Mouse (Mus musculus) G1E (cell line): ENCODE measurements around the gene Dennd1a. TPM values are rescaled to one million over a fixed set of nuclear protein-coding genes. Genes with fewer than 3 reads are reported as not detected.

Experiments
- ATAC-seq: 2 replicates; pipeline ENCODE4 v1.8.0; 2016; ENCODE audit warnings: mild to moderate bottlenecking; ENCODE audit not compliant: insufficient number of reproducible peaks, poor library complexity, low FRiP score, severe bottlenecking; ENCODE audit errors: extremely low read depth
- DNase-seq: peaks from one replicate; pipeline ENCODE4 v3.0.0; 2012; ENCODE audit warnings: low spot score
- H3K27me3 ChIP-seq: 2 replicates; pipeline ENCODE4 v1.6.1; 2012; ENCODE audit warnings: mild to moderate bottlenecking, low read length, inconsistent platforms; ENCODE audit not compliant: insufficient read depth
- H3K36me3 ChIP-seq: replicated peaks from 2 replicates; pipeline ENCODE3; 2012; ENCODE audit warnings: mild to moderate bottlenecking, inconsistent platforms
- H3K4me1 ChIP-seq: 2 replicates; pipeline ENCODE4 v1.6.1; 2012; ENCODE audit warnings: low read depth, low read length, inconsistent platforms, mixed read lengths; ENCODE audit not compliant: insufficient read depth
- H3K4me3 ChIP-seq: 2 replicates; pipeline ENCODE4 v1.5.1; 2012; ENCODE audit warnings: low read depth, mild to moderate bottlenecking, inconsistent platforms, low read length, moderate library complexity, mixed read lengths
- H3K9me3 ChIP-seq: replicated peaks from 2 replicates; pipeline ENCODE4 v1.6.1; 2012; ENCODE audit warnings: inconsistent platforms
- CTCF ChIP-seq: IDR thresholded peaks from 2 replicates; pipeline ENCODE4 v1.5.1; 2012; ENCODE audit warnings: low read depth, low read length, inconsistent platforms, mixed read lengths
- GATA1 ChIP-seq: IDR thresholded peaks from 2 replicates; pipeline ENCODE4 v1.6.1; 2012; ENCODE audit warnings: borderline replicate concordance, low read length, inconsistent platforms, mixed read lengths
- GATA2 ChIP-seq: IDR thresholded peaks from 2 replicates; pipeline ENCODE4 v1.6.1; 2012; ENCODE audit warnings: low read depth, low read length, inconsistent platforms, borderline replicate concordance
- POLR2AphosphoS5 ChIP-seq: IDR thresholded peaks from 2 replicates; pipeline ENCODE4 v1.6.1; 2012; ENCODE audit warnings: low read depth, low read length, inconsistent platforms; ENCODE audit not compliant: insufficient replicate concordance
- TAL1 ChIP-seq: conservative IDR thresholded peaks from 2 replicates; pipeline ENCODE4 v1.6.1; 2012; ENCODE audit warnings: low read depth, low read length, inconsistent platforms, mixed read lengths
- polyA plus RNA-seq: library from polyadenylated mRNA; stranded (reverse); fragments of >175 nt; gene quantifications from 2 replicates; pipeline ENCODE4 v1.2.3, GENCODE M21; 2012
- total RNA-seq, 2 experiments: library from RNA; stranded (forward) in 1 of 2; stranded (reverse) in 1 of 2; fragments of 200-1000 nt in 1 of 2; fragments of >200 nt in 1 of 2; fragmentation: Nextera tagmentation in 1 of 2; gene quantifications; 2 replicates each; pipeline ENCODE4 v1.2.3; 2014 to 2017

The Dennd1a gene
- total and polyA plus RNA-seq, 3 experiments, result 25.5 to 78.7 (median 71.0) TPM

DNA sequence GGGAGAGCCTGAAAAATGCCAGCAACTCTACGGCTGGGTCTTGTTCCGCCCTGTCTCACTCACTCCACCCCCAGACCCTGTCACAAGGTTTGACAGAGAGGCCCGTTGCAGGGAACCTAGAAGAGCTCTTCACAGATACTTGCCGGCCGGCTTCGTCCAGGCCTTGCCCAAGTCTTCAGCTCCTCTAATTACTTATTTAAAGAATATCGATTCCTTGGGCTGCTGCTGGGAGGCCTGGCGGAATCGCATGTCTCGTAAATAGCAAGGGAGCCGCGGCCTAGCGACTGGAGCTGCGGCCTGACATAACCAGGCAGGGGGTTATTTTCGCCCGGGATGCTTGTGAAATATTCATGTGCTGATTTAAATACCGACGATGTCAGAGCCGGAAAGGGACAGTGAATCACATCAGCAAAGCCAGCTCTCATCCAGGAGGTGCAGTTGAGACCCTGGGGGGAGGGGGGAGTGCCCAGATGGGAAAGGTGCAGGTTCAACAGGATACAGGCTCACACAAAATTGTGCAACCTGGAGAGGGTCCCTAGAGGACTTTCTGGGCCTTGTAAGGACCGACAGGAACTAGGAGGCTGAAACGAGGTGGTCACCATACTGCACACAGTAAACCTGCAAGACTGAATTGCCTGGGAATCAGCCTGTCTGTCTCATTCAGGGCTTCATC is 528.7 kb downstream of the Dennd1a start:
- peaks cover 8% of the 10 kb centered on the region for H3K4me1 ChIP-seq
- H3K36me3 ChIP-seq, result no peaks in the 10 kb centered on the region
- no peak overlapping the region for H3K4me3 ChIP-seq
- ATAC-seq, result no peak
- TF ChIP-seq GATA1 (no peak), GATA2 (no peak), CTCF (no peak), TAL1 (no peak), POLR2AphosphoS5 (no peak)
- peaks cover 67% of the 10 kb centered on the region for H3K27me3 ChIP-seq
- no peaks in the 10 kb centered on the region for H3K9me3 ChIP-seq
- DNase-seq, result no peak

DNA sequence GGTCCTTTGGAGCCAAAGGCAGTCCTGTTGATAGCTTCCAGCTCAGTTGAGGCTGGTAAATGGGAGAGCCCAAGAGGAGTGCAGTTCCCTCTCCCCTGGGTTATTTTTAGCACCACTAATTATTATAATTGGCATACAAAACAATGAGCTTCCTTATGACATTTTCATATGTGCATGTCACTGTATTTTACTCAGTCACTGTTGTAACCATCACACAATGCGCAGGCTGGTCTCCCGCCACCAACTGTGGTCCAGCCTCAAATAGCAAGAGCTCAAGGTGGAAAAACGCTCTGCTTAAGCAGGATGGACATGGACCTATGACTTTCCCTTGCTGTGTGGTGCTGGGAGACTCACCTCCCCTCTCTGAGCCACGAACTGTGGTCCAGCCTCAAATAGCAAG is 529.4 kb downstream of the Dennd1a start:
- peaks cover 8% of the 10 kb centered on the region for H3K4me1 ChIP-seq
- no peaks in the 10 kb centered on the region for H3K9me3 ChIP-seq
- no peak for TF ChIP-seq GATA2
- no peak for TF ChIP-seq CTCF
- TF ChIP-seq TAL1, result no peak
- TF ChIP-seq GATA1, result no peak
- TF ChIP-seq POLR2AphosphoS5, result no peak
- DNase-seq, result no peak
- H3K36me3 ChIP-seq, result no peaks in the 10 kb centered on the region
- peaks cover 73% of the 10 kb centered on the region for H3K27me3 ChIP-seq
- ATAC-seq, result no peak
- H3K4me3 ChIP-seq, result no peak overlapping the region

DNA sequence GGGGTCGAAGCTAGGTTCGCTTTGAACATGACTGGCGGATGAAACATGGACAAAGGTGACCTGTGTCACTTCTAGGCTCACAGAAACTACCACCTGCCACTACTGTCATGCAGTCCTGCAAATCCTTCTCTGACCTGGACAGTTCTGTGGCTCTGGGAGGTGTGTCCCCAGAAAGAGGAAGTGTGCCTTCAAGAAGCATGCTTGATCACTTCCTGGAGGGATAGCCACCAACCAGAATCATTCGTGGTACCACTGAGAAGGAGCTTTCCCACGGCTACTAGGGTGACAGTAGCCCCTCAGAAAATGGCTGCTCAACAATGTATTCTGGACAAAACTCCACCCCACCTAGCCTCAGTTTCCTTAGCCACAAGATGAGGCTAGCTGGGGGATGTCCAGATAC is 530.2 kb downstream of the Dennd1a start:
- Histone ChIP-seq H3K4me1 (peaks cover 8% of the 10 kb centered on the region), H3K9me3 (no peaks in the 10 kb centered on the region), H3K36me3 (no peaks in the 10 kb centered on the region), H3K27me3 (peaks cover 81% of the 10 kb centered on the region), H3K4me3 (no peak overlapping the region)
- TF ChIP-seq POLR2AphosphoS5 (no peak), GATA1 (no peak), CTCF (no peak), TAL1 (no peak), GATA2 (no peak)
- ATAC-seq (peak; percentile 49; the same call in 1 of the 2 replicates), DNase-seq (peak; percentile 50)

DNA sequence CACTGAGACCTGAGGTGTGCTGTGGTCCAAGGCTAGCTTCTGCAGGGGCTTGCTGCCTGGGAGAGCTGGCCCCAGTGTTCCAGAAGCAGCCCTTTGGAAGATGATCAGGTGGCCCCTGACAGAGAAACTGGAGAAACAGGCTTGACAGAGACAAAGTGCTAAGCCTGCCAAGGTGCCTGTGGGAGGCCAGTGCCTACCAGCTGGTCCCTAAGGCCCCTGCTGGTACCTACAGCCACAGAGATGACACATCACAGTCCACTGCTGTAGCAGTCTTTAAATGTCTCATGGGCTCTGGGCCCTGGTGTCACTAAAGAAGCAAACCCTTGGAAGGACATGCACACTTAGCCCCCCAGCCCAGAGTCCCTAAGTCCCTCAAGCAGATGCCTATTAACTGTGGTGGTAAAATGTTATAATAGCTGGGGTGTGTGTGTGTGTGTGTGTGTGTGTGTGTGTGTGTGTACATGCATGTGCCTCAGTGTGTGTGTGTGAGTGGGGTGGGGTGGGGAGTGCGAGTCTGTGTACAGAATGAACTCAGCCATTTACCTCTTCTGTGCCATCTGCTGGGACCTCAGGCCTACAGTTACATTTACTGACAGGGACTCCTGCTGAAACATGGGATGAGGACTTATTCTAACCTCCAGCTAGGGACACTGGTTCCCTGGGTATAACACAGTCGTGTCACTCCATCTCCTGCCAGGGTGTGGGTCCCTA is 530.8 kb downstream of the Dennd1a start:
- DNase-seq (no peak), ATAC-seq (no peak)
- Histone ChIP-seq H3K4me3 (no peak overlapping the region), H3K36me3 (no peaks in the 10 kb centered on the region), H3K4me1 (peaks cover 8% of the 10 kb centered on the region), H3K9me3 (no peaks in the 10 kb centered on the region), H3K27me3 (peaks cover 83% of the 10 kb centered on the region)
- TF ChIP-seq CTCF (no peak), POLR2AphosphoS5 (no peak), GATA1 (no peak), TAL1 (no peak), GATA2 (no peak)

DNA sequence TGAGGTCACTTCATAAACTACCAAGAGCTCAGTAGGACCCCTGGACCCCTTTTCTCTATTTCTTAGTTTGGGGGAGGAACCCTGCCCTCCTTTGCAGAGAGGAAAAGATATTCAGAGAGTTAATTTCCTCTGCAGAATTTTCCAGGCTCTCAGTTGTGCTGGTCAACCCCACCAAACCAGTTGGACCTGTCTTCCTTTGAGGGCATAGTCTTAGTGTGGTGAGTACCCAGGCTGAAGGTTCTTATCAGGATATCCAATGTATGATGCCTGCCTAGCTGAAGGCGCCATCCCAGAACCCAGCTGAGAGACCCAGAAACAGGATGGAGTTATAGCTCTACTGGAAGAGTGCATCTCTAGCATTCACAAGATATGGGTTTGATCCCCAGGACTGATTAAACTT is 536.1 kb downstream of the Dennd1a start:
- H3K27me3 ChIP-seq, result peaks cover 66% of the 10 kb centered on the region
- H3K4me1 ChIP-seq, result no peaks in the 10 kb centered on the region
- no peaks in the 10 kb centered on the region for H3K36me3 ChIP-seq
- no peak for TF ChIP-seq GATA2
- TF ChIP-seq POLR2AphosphoS5, result no peak
- no peak for TF ChIP-seq GATA1
- no peak for TF ChIP-seq CTCF
- no peak for TF ChIP-seq TAL1
- no peak for ATAC-seq
- H3K4me3 ChIP-seq, result no peak overlapping the region
- no peak for DNase-seq
- H3K9me3 ChIP-seq, result no peaks in the 10 kb centered on the region

DNA sequence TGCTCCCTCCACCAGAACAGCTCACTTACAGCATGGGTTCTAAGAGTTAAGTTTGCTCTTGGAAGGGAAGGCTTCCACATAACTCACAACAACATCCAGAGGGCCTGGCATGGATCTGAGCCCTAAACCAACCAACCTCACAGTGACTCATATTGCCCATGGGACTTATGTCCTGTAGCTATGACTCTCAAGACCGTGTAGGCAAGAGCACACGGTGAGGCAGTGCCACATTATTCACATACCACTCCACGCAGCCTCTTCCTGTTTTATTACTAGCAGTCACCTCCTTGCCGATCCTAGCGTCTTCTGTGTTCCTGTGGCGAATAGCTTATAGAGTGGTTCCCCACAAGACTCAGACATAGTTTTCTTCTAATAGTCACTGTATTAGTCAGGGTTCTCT is 537.9 kb downstream of the Dennd1a start:
- Histone ChIP-seq H3K4me1 (0 out of 2 replicates have a peak, but pooled peaks cover 2% of the 10 kb centered on the region), H3K9me3 (no peaks in the 10 kb centered on the region), H3K36me3 (no peaks in the 10 kb centered on the region), H3K27me3 (peaks cover 57% of the 10 kb centered on the region), H3K4me3 (no peak overlapping the region)
- no peak for DNase-seq
- no peak for ATAC-seq
- TF ChIP-seq TAL1 (no peak), POLR2AphosphoS5 (no peak), GATA1 (no peak), GATA2 (no peak), CTCF (no peak)

Other genes starting within 250 kb of the Dennd1a start
- gene Lhx2, start 51.9 kb upstream of the Dennd1a start, total RNA-seq (2014; fragmentation: Nextera tagmentation), result not detected in 2 replicates
- gene Lhx2, start 51.9 kb upstream of the Dennd1a start, total RNA-seq (2017), result 0.05 and 0.06 TPM in 2 replicates
- 0.05 and 0.08 TPM in 2 replicates for gene Lhx2, start 51.9 kb upstream of the Dennd1a start, polyA plus RNA-seq
- gene Nek6, start 224.3 kb upstream of the Dennd1a start, total RNA-seq (2014; fragmentation: Nextera tagmentation), result 180 and 210 TPM in 2 replicates
- 95.8 and 98.6 TPM in 2 replicates for gene Nek6, start 224.3 kb upstream of the Dennd1a start, total RNA-seq (2017)
- 113 and 162 TPM in 2 replicates for gene Nek6, start 224.3 kb upstream of the Dennd1a start, polyA plus RNA-seq